Mouse (Mus musculus): ENCODE results near the gene Olfr419. TPM values are rescaled to one million over a fixed set of nuclear protein-coding genes. Genes with fewer than 3 reads are reported as not detected.

The Olfr419 gene
- total and polyA plus RNA-seq, 2 experiments, result not detected

DNA sequence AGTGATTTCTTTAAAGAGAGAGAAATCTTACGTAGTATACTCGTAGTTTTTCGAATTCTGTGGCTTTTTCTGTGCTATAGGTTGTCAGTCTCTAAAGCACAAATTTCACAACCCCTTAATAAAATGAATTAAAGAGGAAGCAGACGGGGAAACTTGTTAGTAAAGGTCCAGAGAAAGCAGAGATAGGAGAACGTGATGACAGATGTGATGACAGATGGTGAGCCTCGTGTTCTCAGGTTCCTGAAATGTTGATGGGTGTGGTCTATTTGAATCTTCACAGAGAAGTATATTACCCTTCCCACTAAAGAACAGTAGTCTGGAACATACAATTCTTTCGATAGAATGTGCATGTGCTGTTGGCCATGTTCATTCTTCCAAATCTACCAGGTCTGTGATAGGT, 47.2 kb downstream of the Olfr419 start:
- 65% methylated on average over 7 of the region's 7 CpGs for WGBS

More for the DNA sequence above, 47.2 kb downstream of the Olfr419 start:
- Histone ChIP-seq H3K27ac (replicated peaks; ENCODE audit: insufficient read depth, low read depth, low read length) (no peak overlapping the region), H3K79me2 (ENCODE audit: control insufficient read depth, insufficient read depth, low read length) (no peaks in the 10 kb centered on the region), H3K36me3 (ENCODE audit: control insufficient read depth, insufficient read depth, low read length) (no peaks in the 10 kb centered on the region), H3K4me3 (ENCODE audit: insufficient read depth, low read depth, low read length) (no peak overlapping the region), H3K4me1 (ENCODE audit: control insufficient read depth, insufficient read depth, low read length) (no peaks in the 10 kb centered on the region), H3K9ac (ENCODE audit: low read depth, low read length) (no peak overlapping the region), H3K27me3 (ENCODE audit: control insufficient read depth, insufficient read depth, low read length) (no peaks in the 10 kb centered on the region)
- TF ChIP-seq POLR2A (IDR thresholded peaks at IDR 0.05; ENCODE audit: extremely low read depth, insufficient read depth, low read length), result no peak
- no peak for TF ChIP-seq CTCF (IDR thresholded peaks at IDR 0.05; ENCODE audit: low read depth, low read length)
- no peak for DNase-seq (ENCODE audit: extremely low read depth, low read depth, low spot score)

Other genes starting within 250 kb of the Olfr419 start
- gene Ifi205, start 220.3 kb downstream of the Olfr419 start, total RNA-seq (2014; rRNA removed), result 1.1 and 2.5 TPM in 2 replicates
- gene Ifi205, start 220.3 kb downstream of the Olfr419 start, polyA plus RNA-seq (2012; rRNA removed), result 0.10 and 0.22 TPM in 2 replicates
- gene Olfr433, start 211.4 kb downstream of the Olfr419 start, total RNA-seq (2014; rRNA removed), result not detected in 2 replicates
- not detected in 2 replicates for gene Olfr433, start 211.4 kb downstream of the Olfr419 start, polyA plus RNA-seq (2012; rRNA removed)
- gene Olfr432, start 202.9 kb downstream of the Olfr419 start, total RNA-seq (2014; rRNA removed), result not detected in 2 replicates
- gene Olfr432, start 202.9 kb downstream of the Olfr419 start, polyA plus RNA-seq (2012; rRNA removed), result not detected in 2 replicates
- gene Olfr430, start 185.5 kb downstream of the Olfr419 start, total RNA-seq (2014; rRNA removed), result not detected in 2 replicates
- gene Olfr430, start 185.5 kb downstream of the Olfr419 start, polyA plus RNA-seq (2012; rRNA removed), result not detected in 2 replicates
- gene Olfr429, start 167.7 kb downstream of the Olfr419 start, total RNA-seq (2014; rRNA removed), result not detected in 2 replicates
- not detected in 2 replicates for gene Olfr429, start 167.7 kb downstream of the Olfr419 start, polyA plus RNA-seq (2012; rRNA removed)
- gene Olfr427, start 155.2 kb downstream of the Olfr419 start, total RNA-seq (2014; rRNA removed), result not detected in 2 replicates
- gene Olfr427, start 155.2 kb downstream of the Olfr419 start, polyA plus RNA-seq (2012; rRNA removed), result not detected in 2 replicates
- gene Olfr231, start 130.9 kb downstream of the Olfr419 start, total RNA-seq (2014; rRNA removed), result not detected in 2 replicates
- not detected in 2 replicates for gene Olfr231, start 130.9 kb downstream of the Olfr419 start, polyA plus RNA-seq (2012; rRNA removed)
- gene Olfr424, start 120.5 kb downstream of the Olfr419 start, total RNA-seq (2014; rRNA removed), result not detected in 2 replicates
- gene Olfr424, start 120.5 kb downstream of the Olfr419 start, polyA plus RNA-seq (2012; rRNA removed), result not detected in 2 replicates
- not detected in 2 replicates for gene Olfr420, start 96.4 kb downstream of the Olfr419 start, total RNA-seq (2014; rRNA removed)
- gene Olfr420, start 96.4 kb downstream of the Olfr419 start, polyA plus RNA-seq (2012; rRNA removed), result not detected in 2 replicates
- gene Spta1, start 79.3 kb downstream of the Olfr419 start, total RNA-seq (2014; rRNA removed), result 0.07 and 0.09 TPM in 2 replicates
- gene Spta1, start 79.3 kb downstream of the Olfr419 start, polyA plus RNA-seq (2012; rRNA removed), result not detected in 2 replicates
- gene Mptx1, start 78.5 kb upstream of the Olfr419 start, total RNA-seq (2014; rRNA removed), result not detected in 2 replicates
- not detected in 2 replicates for gene Mptx1, start 78.5 kb upstream of the Olfr419 start, polyA plus RNA-seq (2012; rRNA removed)
- gene Olfr417, start 113.1 kb upstream of the Olfr419 start, total RNA-seq (2014; rRNA removed), result not detected in 2 replicates
- not detected in 2 replicates for gene Olfr417, start 113.1 kb upstream of the Olfr419 start, polyA plus RNA-seq (2012; rRNA removed)
- gene Olfr248, start 139.0 kb upstream of the Olfr419 start, total RNA-seq (2014; rRNA removed), result not detected in 2 replicates
- gene Olfr248, start 139.0 kb upstream of the Olfr419 start, polyA plus RNA-seq (2012; rRNA removed), result not detected in 2 replicates
- not detected in 2 replicates for gene Olfr414, start 172.0 kb upstream of the Olfr419 start, total RNA-seq (2014; rRNA removed)
- not detected in 2 replicates for gene Olfr414, start 172.0 kb upstream of the Olfr419 start, polyA plus RNA-seq (2012; rRNA removed)
- gene Olfr220, start 190.0 kb upstream of the Olfr419 start, total RNA-seq (2014; rRNA removed), result not detected in 2 replicates
- gene Olfr220, start 190.0 kb upstream of the Olfr419 start, polyA plus RNA-seq (2012; rRNA removed), result not detected in 2 replicates
- 0.13 and 0.18 TPM in 2 replicates for gene Fmn2, start 249.8 kb upstream of the Olfr419 start, total RNA-seq (2014; rRNA removed)
- 0.02 TPM in 1 of 2 replicates, not detected in the other for gene Fmn2, start 249.8 kb upstream of the Olfr419 start, polyA plus RNA-seq (2012; rRNA removed)

Measured in liver, adult 2 months (tissue).